ENCODE assay signal across 9 mouse cellular contexts in the genomic region with DNA sequence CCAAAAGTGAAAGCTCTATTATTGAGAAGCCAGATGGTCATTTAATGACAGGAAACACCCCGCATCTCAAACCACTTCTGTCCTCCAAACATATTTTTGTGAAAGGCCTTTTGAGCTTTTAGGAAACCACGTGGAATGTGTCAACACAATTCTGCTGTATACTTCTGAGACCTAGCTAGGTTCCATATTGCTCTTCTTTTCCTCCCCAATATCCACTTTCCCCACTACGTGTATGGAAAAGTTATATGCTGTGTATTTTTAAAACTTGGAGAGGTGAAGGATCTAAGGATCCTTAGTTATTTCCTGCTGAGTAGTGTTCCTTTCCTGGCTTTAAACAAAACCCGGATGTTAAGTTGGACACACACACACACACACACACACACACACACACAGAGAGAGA. TPM values are rescaled to one million over a fixed set of nuclear protein-coding genes. Genes with fewer than 3 reads are reported as not detected.
DNase-seq lines count a peak whose midpoint lies in the region; ATAC-seq lines count a peak whose summit lies in the region.
"Had no signal": no experiment of that assay in that cellular context is flagged by ENCODE, and none has a peak within 500 bp of the region (broad histone marks: within the 10 kb centered on the region; RNA-seq: fewer than 3 reads in every experiment).

No protein-coding gene starts in this region.

- 0 out of 2 replicates have a peak, but pooled peaks have one; percentile 23 for ATAC-seq in lung, embryonic 15.5 days (ENCODE audit: borderline replicate concordance, extremely low read depth, low FRiP score, low TSS enrichment)

- no peak for DNase-seq in lung, postnatal 25 days (ENCODE audit: low spot score)
- peak; percentile 52 to 62 for DNase-seq in heart, adult 9 months (ENCODE audit: low spot score in 2 of 2)
- DNase-seq in kidney, postnatal 14 days: peak; percentile 40
- DNase-seq in skeletal muscle tissue, adult 2 months (ENCODE audit: low read depth, low spot score): peak; percentile 13
- DNase-seq in cerebellum, postnatal 36 days: no peak
- no peak for DNase-seq in left cerebral cortex, adult 18-20 months (ENCODE audit: low spot score in 2 of 2)
- no peak for DNase-seq in testis, postnatal 14 days (ENCODE audit: low spot score)

- 9% methylated on average over 4 of the region's 4 CpGs for WGBS in lung, embryonic 15.5 days

- no peaks in the 10 kb centered on the region for H3K9me3 ChIP-seq in lung, embryonic 15.5 days

- H3K27me3 ChIP-seq in lung, embryonic 15.5 days: no peaks in the 10 kb centered on the region

- H3K9ac ChIP-seq in lung, embryonic 15.5 days: no peak overlapping the region; the same call in 1 of the 2 replicates

- peak overlapping the region; percentile 54 for H3K4me3 ChIP-seq in lung, embryonic 15.5 days

- peak overlapping the region; percentile 91 for H3K27ac ChIP-seq in lung, embryonic 15.5 days

- H3K36me3 ChIP-seq in lung, embryonic 15.5 days: no peaks in the 10 kb centered on the region

- peaks cover 21% of the 10 kb centered on the region for H3K4me1 ChIP-seq in lung, embryonic 15.5 days

- peak overlapping the region; percentile 66 for H3K4me2 ChIP-seq in lung, embryonic 15.5 days

RNA-seq across cellular contexts. Expression of a gene that starts 0.3 kb away (rescaled TPM):
- polyA plus RNA-seq in lung, embryonic 15.5 days (2015; fragmentation: Nextera tagmentation; extraction: Ambion mirVana): 141 and 143 TPM in 2 replicates
- total RNA-seq in left cerebral cortex, adult 18-20 months (2021): 10 to 100 TPM; 10.9 to 11.4 TPM

RNA-seq across cellular contexts. Expression of a gene that starts 9.9 kb away (rescaled TPM):
- polyA plus RNA-seq in lung, embryonic 15.5 days (2015; fragmentation: Nextera tagmentation; extraction: Ambion mirVana): not detected in 2 replicates
- not detected for total RNA-seq in left cerebral cortex, adult 18-20 months (2021)
- polyA plus RNA-seq: erythroblast, embryonic 14.5 days had no signal

RNA-seq across cellular contexts. Expression of a gene that starts 14.7 kb away (rescaled TPM):
- 2.9 and 3.1 TPM in 2 replicates for polyA plus RNA-seq in lung, embryonic 15.5 days (2015; fragmentation: Nextera tagmentation; extraction: Ambion mirVana)
- not detected for total RNA-seq in left cerebral cortex, adult 18-20 months (2021)
- polyA plus RNA-seq: erythroblast, embryonic 14.5 days had no signal

Comparison
In these comparisons a context has a peak if more than half of its experiments do, and no peak if none do; other contexts are left out.
1. DNase-seq: peak in heart, adult 9 months (2 of 2), kidney, postnatal 14 days (single experiment) and skeletal muscle tissue, adult 2 months (single experiment); none in lung, postnatal 25 days (single experiment), cerebellum, postnatal 36 days (0 of 2), left cerebral cortex, adult 18-20 months (0 of 2) and testis, postnatal 14 days (single experiment).